Mouse (Mus musculus) myocyte (in vitro differentiated cells): ENCODE measurements around the gene Mlip. TPM values are rescaled to one million over a fixed set of nuclear protein-coding genes. Genes with fewer than 3 reads are reported as not detected.

Experiments used
- H3K27me3 ChIP-seq: one replicate; pipeline ENCODE4 v1.6.1; 2011; ENCODE audit not compliant: control insufficient read depth, insufficient read depth, insufficient read length
- H3K36me3 ChIP-seq: one replicate; pipeline ENCODE4 v1.6.1; 2011; ENCODE audit not compliant: control insufficient read depth, insufficient read depth
- H3K4me2 ChIP-seq: one replicate; pipeline ENCODE4 v1.6.1; 2011; ENCODE audit warnings: low read depth, control low read depth
- H3K4me3 ChIP-seq: one replicate; pipeline ENCODE4 v1.5.1; 2011; ENCODE audit warnings: mild to moderate bottlenecking, control low read depth, moderate library complexity
- H3K79me2 ChIP-seq: one replicate; pipeline ENCODE4 v1.6.1; 2011; ENCODE audit not compliant: control insufficient read depth, insufficient read depth
- H3ac ChIP-seq: one replicate; pipeline ENCODE4 v1.6.1; 2011; ENCODE audit not compliant: control insufficient read depth, insufficient read length
- CEBPB ChIP-seq: IDR thresholded peaks from 2 replicates; pipeline ENCODE4 v1.6.1; 2011; ENCODE audit warnings: mild to moderate bottlenecking, moderate library complexity; ENCODE audit not compliant: poor library complexity, insufficient read depth, severe bottlenecking
- E2F4 ChIP-seq: IDR thresholded peaks from one replicate; pipeline ENCODE4 v1.6.1; 2011; ENCODE audit warnings: mild to moderate bottlenecking, control low read depth, moderate library complexity; ENCODE audit not compliant: insufficient read depth
- MAX ChIP-seq: IDR thresholded peaks from one replicate; pipeline ENCODE4 v1.6.1; 2011; ENCODE audit warnings: low read depth, mild to moderate bottlenecking, control low read depth
- MYOD1 ChIP-seq, 3 experiments: IDR thresholded peaks; one replicate each; pipeline ENCODE4 v1.6.1; 2011; ENCODE audit warnings: control low read depth in 2 of 3, low read depth in 2 of 3, mild to moderate bottlenecking in 2 of 3, moderate library complexity in 1 of 3; ENCODE audit not compliant: insufficient read length in 2 of 3, control insufficient read depth in 1 of 3
- MYOG ChIP-seq, 3 experiments: IDR thresholded peaks; one replicate each; pipeline ENCODE4 v1.6.1; 2011; ENCODE audit warnings: control low read depth in 2 of 3, low read depth in 2 of 3, mild to moderate bottlenecking in 2 of 3; ENCODE audit not compliant: insufficient read length in 2 of 3, control insufficient read depth in 1 of 3, insufficient read depth in 1 of 3
- POLR2A ChIP-seq: IDR thresholded peaks from one replicate; pipeline ENCODE4 v1.6.1; 2011; ENCODE audit warnings: low read depth, mild to moderate bottlenecking, control low read depth, moderate library complexity; ENCODE audit not compliant: insufficient read length
- POLR2AphosphoS2 ChIP-seq: IDR thresholded peaks from one replicate; pipeline ENCODE4 v1.6.1; 2011; ENCODE audit warnings: low read depth, control low read depth; ENCODE audit not compliant: insufficient read length
- REST ChIP-seq: IDR thresholded peaks from one replicate; pipeline ENCODE4 v1.6.1; 2011; ENCODE audit warnings: mild to moderate bottlenecking, control low read depth, moderate library complexity; ENCODE audit not compliant: insufficient read depth, insufficient read length
- SRF ChIP-seq: IDR thresholded peaks from one replicate; pipeline ENCODE4 v1.6.1; 2011; ENCODE audit warnings: low read depth; ENCODE audit not compliant: control insufficient read depth, insufficient read length
- TCF12 ChIP-seq: IDR thresholded peaks from one replicate; pipeline ENCODE4 v1.6.1; 2011; ENCODE audit warnings: mild to moderate bottlenecking, control low read depth; ENCODE audit not compliant: poor library complexity, insufficient read depth, severe bottlenecking
- TCF3 ChIP-seq: IDR thresholded peaks from one replicate; pipeline ENCODE4 v1.6.1; 2011; ENCODE audit warnings: low read depth, control low read depth; ENCODE audit not compliant: insufficient read length
- USF1 ChIP-seq: IDR thresholded peaks from one replicate; pipeline ENCODE4 v1.6.1; 2011; ENCODE audit warnings: low read depth, mild to moderate bottlenecking, control low read depth, moderate library complexity
- polyA plus RNA-seq: library from polyadenylated mRNA; unstranded; fragments of >200 nt; fragmentation: generic; extraction: Trizol; gene quantifications from one replicate; pipeline ENCODE4 v1.2.1, GENCODE M21; 2012; ENCODE audit warnings: missing spikeins

The Mlip gene
- polyA plus RNA-seq, 1 experiment: 4.4 TPM

GRCm38 (mm10) chr9:77382514-77382913 lies 29.7 kb upstream of the Mlip start:
- H3K4me2 ChIP-seq: no peak overlapping the region
- H3ac ChIP-seq: no peak overlapping the region
- no peaks in the 10 kb centered on the region for H3K79me2 ChIP-seq
- no peaks in the 10 kb centered on the region for H3K36me3 ChIP-seq
- no peaks in the 10 kb centered on the region for H3K27me3 ChIP-seq
- TF ChIP-seq CEBPB (no peak), MAX (no peak), POLR2A (no peak), SRF (no peak), MYOD1 (IDR thresholded peaks at IDR 0.05; ENCODE audit: control insufficient read depth in 1 of 3, insufficient read length in 2 of 3, low read depth in 2 of 3) (no peak), REST (no peak), POLR2AphosphoS2 (no peak), USF1 (no peak), E2F4 (no peak), TCF12 (no peak), TCF3 (no peak), MYOG (IDR thresholded peaks at IDR 0.05; ENCODE audit: control insufficient read depth in 1 of 3, insufficient read depth in 1 of 3, insufficient read length in 2 of 3, low read depth in 2 of 3) (no peak)
- H3K4me3 ChIP-seq: no peak overlapping the region

- Histone ChIP-seq H3ac (no peak overlapping the region), H3K4me3 (no peak overlapping the region), H3K79me2 (no peaks in the 10 kb centered on the region), H3K27me3 (no peaks in the 10 kb centered on the region), H3K36me3 (no peaks in the 10 kb centered on the region), H3K4me2 (peak overlapping the region; percentile 46)
- TF ChIP-seq USF1 (no peak), POLR2A (no peak), POLR2AphosphoS2 (no peak), REST (no peak), MYOG (IDR thresholded peaks at IDR 0.05; ENCODE audit: control insufficient read depth in 1 of 3, insufficient read depth in 1 of 3, insufficient read length in 2 of 3, low read depth in 2 of 3) (no peak), SRF (no peak), CEBPB (no peak), MAX (no peak), TCF12 (no peak), MYOD1 (IDR thresholded peaks at IDR 0.05; ENCODE audit: control insufficient read depth in 1 of 3, insufficient read length in 2 of 3, low read depth in 2 of 3) (no peak), TCF3 (no peak), E2F4 (no peak)
These were observed 28.8 kb upstream of the Mlip start for GRCm38 (mm10) chr9:77381565-77381964.

- Histone ChIP-seq H3K4me2 (no peak overlapping the region), H3K4me3 (no peak overlapping the region), H3K36me3 (no peaks in the 10 kb centered on the region), H3ac (no peak overlapping the region), H3K79me2 (no peaks in the 10 kb centered on the region), H3K27me3 (no peaks in the 10 kb centered on the region)
- TF ChIP-seq TCF3 (no peak), POLR2A (no peak), MAX (no peak), TCF12 (no peak), POLR2AphosphoS2 (no peak), MYOG (IDR thresholded peaks at IDR 0.05; ENCODE audit: control insufficient read depth in 1 of 3, insufficient read depth in 1 of 3, insufficient read length in 2 of 3, low read depth in 2 of 3) (no peak), REST (no peak), E2F4 (no peak), CEBPB (no peak), SRF (no peak), MYOD1 (IDR thresholded peaks at IDR 0.05; ENCODE audit: control insufficient read depth in 1 of 3, insufficient read length in 2 of 3, low read depth in 2 of 3) (no peak), USF1 (no peak)
These were observed 26.9 kb upstream of the Mlip start for GRCm38 (mm10) chr9:77379625-77380024.

DNA sequence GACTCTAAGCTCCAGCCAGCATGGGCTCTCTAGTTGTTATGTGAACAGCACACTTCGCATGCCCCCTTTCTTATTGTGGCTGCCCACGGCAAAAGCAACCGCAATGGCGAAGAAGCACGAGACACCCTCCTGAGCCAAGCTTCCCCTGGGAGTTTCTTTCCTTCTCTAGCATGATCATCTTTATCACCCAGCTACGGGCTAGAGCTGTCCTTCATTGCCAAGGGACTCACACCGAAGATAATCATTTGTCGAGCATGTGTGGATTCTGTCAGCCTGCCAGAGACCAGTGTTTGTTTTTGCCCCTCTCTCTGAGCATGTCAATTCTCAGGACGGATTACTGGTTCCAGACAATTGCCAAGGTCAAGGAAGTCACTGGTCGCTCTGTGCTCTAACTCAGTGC lies 24.9 kb upstream of the Mlip start:
- H3K4me3 ChIP-seq: no peak overlapping the region
- H3ac ChIP-seq: no peak overlapping the region
- TF ChIP-seq SRF (no peak), REST (no peak), CEBPB (no peak), POLR2A (no peak), E2F4 (no peak), MAX (no peak), USF1 (no peak), MYOD1 (IDR thresholded peaks at IDR 0.05; ENCODE audit: control insufficient read depth in 1 of 3, insufficient read length in 2 of 3, low read depth in 2 of 3) (no peak), POLR2AphosphoS2 (no peak), MYOG (IDR thresholded peaks at IDR 0.05; ENCODE audit: control insufficient read depth in 1 of 3, insufficient read depth in 1 of 3, insufficient read length in 2 of 3, low read depth in 2 of 3) (no peak)
- H3K79me2 ChIP-seq: no peaks in the 10 kb centered on the region
- no peaks in the 10 kb centered on the region for H3K27me3 ChIP-seq
- H3K36me3 ChIP-seq: no peaks in the 10 kb centered on the region
- H3K4me2 ChIP-seq: no peak overlapping the region

GRCm38 (mm10) chr9:77377082-77377481 lies 24.3 kb upstream of the Mlip start:
- TF ChIP-seq MYOD1 (IDR thresholded peaks at IDR 0.05; ENCODE audit: control insufficient read depth in 1 of 3, insufficient read length in 2 of 3, low read depth in 2 of 3) (no peak), TCF12 (no peak), REST (no peak), CEBPB (no peak), USF1 (no peak), POLR2AphosphoS2 (no peak), SRF (no peak), E2F4 (no peak), POLR2A (no peak), MAX (no peak), MYOG (IDR thresholded peaks at IDR 0.05; ENCODE audit: control insufficient read depth in 1 of 3, insufficient read depth in 1 of 3, insufficient read length in 2 of 3, low read depth in 2 of 3) (no peak)
- Histone ChIP-seq H3K4me3 (no peak overlapping the region), H3K27me3 (no peaks in the 10 kb centered on the region), H3K4me2 (no peak overlapping the region), H3ac (no peak overlapping the region), H3K36me3 (no peaks in the 10 kb centered on the region), H3K79me2 (no peaks in the 10 kb centered on the region)
